Mouse (Mus musculus) granulocyte monocyte progenitor cell, adult 5-6 weeks (primary cell): Measurements from ENCODE around the gene Pigu. TPM values are rescaled to one million over a fixed set of nuclear protein-coding genes. Genes with fewer than 3 reads are reported as not detected.

Source experiments
- ATAC-seq: replicated peaks from 2 replicates; pipeline ENCODE4 v1.8.0; 2016; ENCODE audit warnings: mild to moderate bottlenecking, moderate TSS enrichment, inconsistent platforms; ENCODE audit not compliant: poor library complexity, severe bottlenecking
- total RNA-seq, 2 experiments: library from RNA; stranded (forward) in 1 of 2; stranded (reverse) in 1 of 2; fragments of 200-712, 200-1000 nt in 1 of 2; fragments of >200 nt in 1 of 2; fragmentation: Nextera tagmentation in 1 of 2; gene quantifications; 2 replicates each; pipeline ENCODE4 v1.2.3; 2014 to 2017

Gene Pigu
- total RNA-seq, 2 experiments from 2014 or later: 44.0 to 52.3 TPM

- no peak for ATAC-seq
Observed at GRCm38 (mm10) chr2:155293946-155294345, 63.3 kb downstream of the Pigu start.

- ATAC-seq: no peak
Observed at GRCm38 (mm10) chr2:155293382-155293781, 63.8 kb downstream of the Pigu start.

- ATAC-seq: no peak
Observed at GRCm38 (mm10) chr2:155290066-155290465, 67.2 kb downstream of the Pigu start.

GRCm38 (mm10) chr2:155287456-155288250 lies 69.6 kb downstream of the Pigu start:
- ATAC-seq: no peak

- ATAC-seq: no peak
Observed at GRCm38 (mm10) chr2:155285744-155286143, 71.5 kb downstream of the Pigu start.

- no peak for ATAC-seq
Observed at GRCm38 (mm10) chr2:155284647-155285046, 72.6 kb downstream of the Pigu start.

- ATAC-seq: no peak
Observed at GRCm38 (mm10) chr2:155283793-155284192, 73.4 kb downstream of the Pigu start.

GRCm38 (mm10) chr2:155280116-155280515 lies 77.1 kb downstream of the Pigu start:
- ATAC-seq: no peak

GRCm38 (mm10) chr2:155279163-155279562 lies 78.1 kb downstream of the Pigu start:
- ATAC-seq: no peak

- ATAC-seq: no peak
Observed at GRCm38 (mm10) chr2:155278361-155278760, 78.9 kb downstream of the Pigu start.

GRCm38 (mm10) chr2:155277721-155278120 lies 79.5 kb downstream of the Pigu start:
- no peak for ATAC-seq

- ATAC-seq: peak; percentile 58
Observed at GRCm38 (mm10) chr2:155276621-155277175, 80.5 kb downstream of the Pigu start.

- ATAC-seq: peak; percentile 84
Observed at GRCm38 (mm10) chr2:155276195-155276594, 81.0 kb downstream of the Pigu start, which contains the start of gene Map1lc3a. Gene Map1lc3a, plus strand, starts transcription at chr2:155276297.

- no peak for ATAC-seq
Observed at GRCm38 (mm10) chr2:155273603-155274002, 83.6 kb downstream of the Pigu start.

- no peak for ATAC-seq
Observed at GRCm38 (mm10) chr2:155272396-155273170, 84.6 kb downstream of the Pigu start.

- no peak for ATAC-seq
Observed at GRCm38 (mm10) chr2:155271957-155272356, 85.3 kb downstream of the Pigu start.

GRCm38 (mm10) chr2:155266896-155267295 lies 90.3 kb downstream of the Pigu start:
- ATAC-seq: no peak

- ATAC-seq: no peak
Observed at GRCm38 (mm10) chr2:155265526-155265925, 91.7 kb downstream of the Pigu start.

GRCm38 (mm10) chr2:155249588-155249987 lies 107.6 kb downstream of the Pigu start:
- no peak for ATAC-seq

- ATAC-seq: no peak
Observed at GRCm38 (mm10) chr2:155248718-155249117, 108.5 kb downstream of the Pigu start.

- no peak for ATAC-seq
Observed at GRCm38 (mm10) chr2:155248206-155248605, 109.0 kb downstream of the Pigu start.
